9 mouse cellular contexts compared by ENCODE assay signal in genomic region chr3:63898581-63899308, GRCm38 (mm10). TPM values are rescaled to one million over a fixed set of nuclear protein-coding genes. Genes with fewer than 3 reads are reported as not detected.
DNase-seq lines count a peak whose midpoint lies in the region; ATAC-seq and TF ChIP-seq lines count a peak whose summit lies in the region.
"Had no signal": no experiment of that assay in that cellular context is flagged by ENCODE, and none has a peak within 500 bp of the region (broad histone marks: within the 10 kb centered on the region; RNA-seq: fewer than 3 reads in every experiment).

No protein-coding gene starts in this region.

- peak overlapping the region; percentile 58 for H3K9ac ChIP-seq in heart, embryonic 15.5 days
- H3K9ac ChIP-seq in liver, embryonic 11.5 days (ENCODE audit: low read depth, low read length), result 0 out of 2 replicates have a peak overlapping the region, but pooled peaks have one; percentile 25
- peak overlapping the region; percentile 65 for H3K9ac ChIP-seq in stomach, postnatal 0 days (ENCODE audit: low read length)

- peaks cover 76% of the 10 kb centered on the region for H3K4me1 ChIP-seq in forebrain, embryonic 10.5 days
- peaks cover 16% of the 10 kb centered on the region for H3K4me1 ChIP-seq in heart, embryonic 15.5 days (replicated peaks)
- H3K4me1 ChIP-seq in liver, embryonic 11.5 days (replicated peaks; ENCODE audit: control insufficient read depth, insufficient read depth, low read length), result no peaks in the 10 kb centered on the region; the same call in 1 of the 2 replicates
- no peaks in the 10 kb centered on the region for H3K4me1 ChIP-seq in stomach, postnatal 0 days (replicated peaks; ENCODE audit: control insufficient read depth, insufficient read depth)

- H3K27ac ChIP-seq in forebrain, embryonic 10.5 days, result peak overlapping the region; percentile 97
- H3K27ac ChIP-seq in heart, embryonic 15.5 days, result no peak overlapping the region
- H3K27ac ChIP-seq in liver, embryonic 11.5 days (ENCODE audit: low read depth, low read length), result no peak overlapping the region
- H3K27ac ChIP-seq in stomach, postnatal 0 days (replicated peaks), result peak overlapping the region; percentile 70

- peak overlapping the region; percentile 100 for H3K4me2 ChIP-seq in heart, embryonic 15.5 days
- peak overlapping the region; percentile 94 for H3K4me2 ChIP-seq in liver, embryonic 11.5 days
- peak overlapping the region; percentile 99 for H3K4me2 ChIP-seq in stomach, postnatal 0 days (replicated peaks; ENCODE audit: low read depth)

- TF ChIP-seq EP300 in stomach, postnatal 0 days (optimal IDR thresholded peaks at IDR 0.05), result no peak

- WGBS in forebrain, embryonic 10.5 days, result under 1% methylated on average over 41 of the region's 41 CpGs
- WGBS in heart, embryonic 15.5 days, result under 1% methylated on average over 41 of the region's 41 CpGs
- under 1% methylated on average over 41 of the region's 41 CpGs for WGBS in liver, embryonic 11.5 days
- WGBS in stomach, postnatal 0 days, result under 1% methylated on average over 41 of the region's 41 CpGs

- no peak for TF ChIP-seq POLR2A in brain, embryonic 14.5 days (IDR thresholded peaks at IDR 0.05; ENCODE audit: borderline replicate concordance, extremely low read depth, insufficient read depth, insufficient read length, poor library complexity, severe bottlenecking)

- no peaks in the 10 kb centered on the region for H3K9me3 ChIP-seq in forebrain, embryonic 10.5 days
- H3K9me3 ChIP-seq in heart, embryonic 15.5 days (replicated peaks), result no peaks in the 10 kb centered on the region
- H3K9me3 ChIP-seq in liver, embryonic 11.5 days (ENCODE audit: control insufficient read depth, low read length), result no peaks in the 10 kb centered on the region
- no peaks in the 10 kb centered on the region for H3K9me3 ChIP-seq in stomach, postnatal 0 days (ENCODE audit: control insufficient read depth, low read length)
- H3K9me3 ChIP-seq: G1E had no signal

- peak; percentile 49 to 50 for DNase-seq in B cell, adult 2 months
- DNase-seq in brain, embryonic 14.5 days (ENCODE audit: low read depth), result peak; percentile 97
- peak; percentile 89 for DNase-seq in forebrain, embryonic 10.5 days (ENCODE audit: extremely low spot score, low spot score)
- DNase-seq in kidney, postnatal 14 days, result peak; percentile 92
- DNase-seq in liver, embryonic 11.5 days (ENCODE audit: low spot score), result peak; percentile 64
- DNase-seq in naive thymus-derived CD4-positive, alpha-beta T cell, adult 2 months (ENCODE audit: low read depth), result peak; percentile 39
- peak; percentile 87 for DNase-seq in stomach, postnatal 0 days (ENCODE audit: low spot score)

- no peaks in the 10 kb centered on the region for H3K27me3 ChIP-seq in forebrain, embryonic 10.5 days (ENCODE audit: poor library complexity, severe bottlenecking)
- H3K27me3 ChIP-seq in heart, embryonic 15.5 days, result no peaks in the 10 kb centered on the region
- H3K27me3 ChIP-seq in liver, embryonic 11.5 days (replicated peaks; ENCODE audit: control insufficient read depth, insufficient read depth, low read length), result peaks cover 13% of the 10 kb centered on the region
- no peaks in the 10 kb centered on the region for H3K27me3 ChIP-seq in stomach, postnatal 0 days (ENCODE audit: control insufficient read depth, insufficient read depth, low read length)

- peak; percentile 71; the same call in 1 of the 2 replicates for ATAC-seq in heart, embryonic 15.5 days (replicated peaks; ENCODE audit: insufficient number of reproducible peaks, insufficient read depth, low FRiP score, low read depth)
- peak; percentile 72 for ATAC-seq in liver, embryonic 11.5 days (replicated peaks; ENCODE audit: low FRiP score)
- peak; percentile 86 for ATAC-seq in stomach, postnatal 0 days (ENCODE audit: low FRiP score, low TSS enrichment)

- peak overlapping the region; percentile 85 for H3K4me3 ChIP-seq in forebrain, embryonic 10.5 days
- peak overlapping the region; percentile 79 for H3K4me3 ChIP-seq in heart, embryonic 15.5 days
- H3K4me3 ChIP-seq in liver, embryonic 11.5 days (ENCODE audit: low read depth, low read length), result peak overlapping the region; percentile 61
- peak overlapping the region; percentile 54 for H3K4me3 ChIP-seq in stomach, postnatal 0 days (ENCODE audit: low read depth, low read length)

- no peak for TF ChIP-seq CTCF in brain, embryonic 14.5 days (IDR thresholded peaks at IDR 0.05; ENCODE audit: borderline replicate concordance, extremely low read depth, insufficient read depth, insufficient read length)
- TF ChIP-seq CTCF in stomach, postnatal 0 days (IDR thresholded peaks at IDR 0.05; ENCODE audit: low read depth), result no peak

- H3K36me3 ChIP-seq in forebrain, embryonic 10.5 days (replicated peaks), result peaks cover 5% of the 10 kb centered on the region
- H3K36me3 ChIP-seq in heart, embryonic 15.5 days, result no peaks in the 10 kb centered on the region
- H3K36me3 ChIP-seq in liver, embryonic 11.5 days (ENCODE audit: control insufficient read depth, insufficient read depth, low read length), result no peaks in the 10 kb centered on the region
- H3K36me3 ChIP-seq in stomach, postnatal 0 days (ENCODE audit: control insufficient read depth, insufficient read depth, low read length), result no peaks in the 10 kb centered on the region
- H3K36me3 ChIP-seq: G1E had no signal

RNA-seq across cellular contexts. Expression of gene Plch1, which starts 0.5 kb away (rescaled TPM):
- 17.2 and 20.9 TPM in 2 replicates for polyA plus RNA-seq in brain, embryonic 14.5 days (2012; rRNA removed)
- 28.7 and 32.8 TPM in 2 replicates for polyA plus RNA-seq in forebrain, embryonic 10.5 days (2016; fragmentation: Nextera tagmentation; extraction: Ambion mirVana)
- 0.40 and 0.79 TPM in 2 replicates for polyA plus RNA-seq in heart, embryonic 15.5 days (2015; fragmentation: Nextera tagmentation; extraction: Ambion mirVana)
- 0.74 and 0.75 TPM in 2 replicates for polyA plus RNA-seq in liver, embryonic 11.5 days (2014; fragmentation: Nextera tagmentation; extraction: Ambion mirVana)
- 1.7 TPM in 2 replicates for polyA plus RNA-seq in stomach, postnatal 0 days (2015; fragmentation: Nextera tagmentation; extraction: Ambion mirVana)
- polyA plus RNA-seq: G1E had no signal

RNA-seq across cellular contexts. Expression of gene E130311K13Rik, which starts 30.5 kb away (rescaled TPM):
- 2.4 and 4.0 TPM in 2 replicates for polyA plus RNA-seq in brain, embryonic 14.5 days (2012; rRNA removed)
- 2.7 and 3.0 TPM in 2 replicates for polyA plus RNA-seq in forebrain, embryonic 10.5 days (2016; fragmentation: Nextera tagmentation; extraction: Ambion mirVana)
- 4.3 and 4.9 TPM in 2 replicates for polyA plus RNA-seq in heart, embryonic 15.5 days (2015; fragmentation: Nextera tagmentation; extraction: Ambion mirVana)
- 3.8 and 4.8 TPM in 2 replicates for polyA plus RNA-seq in liver, embryonic 11.5 days (2014; fragmentation: Nextera tagmentation; extraction: Ambion mirVana)
- polyA plus RNA-seq in stomach, postnatal 0 days (2015; fragmentation: Nextera tagmentation; extraction: Ambion mirVana), result 6.3 and 6.9 TPM in 2 replicates

Comparison
In these comparisons a context has a peak if more than half of its experiments do, and no peak if none do; other contexts are left out.
1. DNase-seq: peak in every context shown above with its lines; median percentile 97 in brain, embryonic 14.5 days; 92 in kidney, postnatal 14 days; 89 in forebrain, embryonic 10.5 days; 87 in stomach, postnatal 0 days; 64 in liver, embryonic 11.5 days; 50 in B cell, adult 2 months; 39 in naive thymus-derived CD4-positive, alpha-beta T cell, adult 2 months.
2. H3K27ac ChIP-seq: peak in forebrain, embryonic 10.5 days (single experiment) and stomach, postnatal 0 days (single experiment); none in heart, embryonic 15.5 days (single experiment) and liver, embryonic 11.5 days (single experiment).
3. Peak in every context shown above with its lines, with median percentiles within 50 percentile points of each other: H3K4me3 ChIP-seq, ATAC-seq, H3K4me2 ChIP-seq and H3K9ac ChIP-seq.